Mouse (Mus musculus): ENCODE measurements around the gene Prickle2. TPM values are rescaled to one million over a fixed set of nuclear protein-coding genes. Genes with fewer than 3 reads are reported as not detected.

The Prickle2 gene
- 0.05 TPM in 1 of 2 replicates, not detected in the other for total RNA-seq (2017)

GRCm38 (mm10) chr6:92706145-92706466 lies at the start of gene Prickle2:
Prickle2 (minus strand) TSS chr6:92706155.
- ATAC-seq (replicated peaks in 1 of 2; ENCODE audit: insufficient read depth in 1 of 2, low FRiP score in 2 of 2, low TSS enrichment in 1 of 2, low read depth in 1 of 2, poor library complexity in 2 of 2, severe bottlenecking in 2 of 2), result peak; percentile 76 to 87

- no peak for ATAC-seq (replicated peaks in 1 of 2; ENCODE audit: insufficient read depth in 1 of 2, low FRiP score in 2 of 2, low TSS enrichment in 1 of 2, low read depth in 1 of 2, poor library complexity in 2 of 2, severe bottlenecking in 2 of 2)
Measured at GRCm38 (mm10) chr6:92752737-92753136, 46.8 kb upstream of the Prickle2 start.

GRCm38 (mm10) chr6:92749420-92749819 lies 43.5 kb upstream of the Prickle2 start:
- no peak for ATAC-seq (replicated peaks in 1 of 2; ENCODE audit: insufficient read depth in 1 of 2, low FRiP score in 2 of 2, low TSS enrichment in 1 of 2, low read depth in 1 of 2, poor library complexity in 2 of 2, severe bottlenecking in 2 of 2)

- 0 out of 4 replicates have a peak, but pooled peaks of 1 of the 2 experiments have one; percentile 46 for ATAC-seq (replicated peaks in 1 of 2; ENCODE audit: insufficient read depth in 1 of 2, low FRiP score in 2 of 2, low TSS enrichment in 1 of 2, low read depth in 1 of 2, poor library complexity in 2 of 2, severe bottlenecking in 2 of 2)
Measured at GRCm38 (mm10) chr6:92743605-92744004, 37.6 kb upstream of the Prickle2 start.

- no peak for ATAC-seq (replicated peaks in 1 of 2; ENCODE audit: insufficient read depth in 1 of 2, low FRiP score in 2 of 2, low TSS enrichment in 1 of 2, low read depth in 1 of 2, poor library complexity in 2 of 2, severe bottlenecking in 2 of 2)
Measured at GRCm38 (mm10) chr6:92737116-92737515, 31.2 kb upstream of the Prickle2 start.

GRCm38 (mm10) chr6:92733651-92734050 lies 27.7 kb upstream of the Prickle2 start:
- ATAC-seq (replicated peaks in 1 of 2; ENCODE audit: insufficient read depth in 1 of 2, low FRiP score in 2 of 2, low TSS enrichment in 1 of 2, low read depth in 1 of 2, poor library complexity in 2 of 2, severe bottlenecking in 2 of 2), result no peak

- ATAC-seq (replicated peaks in 1 of 2; ENCODE audit: insufficient read depth in 1 of 2, low FRiP score in 2 of 2, low TSS enrichment in 1 of 2, low read depth in 1 of 2, poor library complexity in 2 of 2, severe bottlenecking in 2 of 2), result no peak
Measured at GRCm38 (mm10) chr6:92728514-92728913, 22.6 kb upstream of the Prickle2 start.

- peak; percentile 73 to 76; a peak in 3 of 4 replicates for ATAC-seq (replicated peaks in 1 of 2; ENCODE audit: insufficient read depth in 1 of 2, low FRiP score in 2 of 2, low TSS enrichment in 1 of 2, low read depth in 1 of 2, poor library complexity in 2 of 2, severe bottlenecking in 2 of 2)
Measured at GRCm38 (mm10) chr6:92728084-92728483, 22.1 kb upstream of the Prickle2 start.

- no peak for ATAC-seq (replicated peaks in 1 of 2; ENCODE audit: insufficient read depth in 1 of 2, low FRiP score in 2 of 2, low TSS enrichment in 1 of 2, low read depth in 1 of 2, poor library complexity in 2 of 2, severe bottlenecking in 2 of 2)
Measured at GRCm38 (mm10) chr6:92727351-92727986, 21.5 kb upstream of the Prickle2 start.

GRCm38 (mm10) chr6:92726121-92726520 lies 20.2 kb upstream of the Prickle2 start:
- no peak for ATAC-seq (replicated peaks in 1 of 2; ENCODE audit: insufficient read depth in 1 of 2, low FRiP score in 2 of 2, low TSS enrichment in 1 of 2, low read depth in 1 of 2, poor library complexity in 2 of 2, severe bottlenecking in 2 of 2)

- no peak for ATAC-seq (replicated peaks in 1 of 2; ENCODE audit: insufficient read depth in 1 of 2, low FRiP score in 2 of 2, low TSS enrichment in 1 of 2, low read depth in 1 of 2, poor library complexity in 2 of 2, severe bottlenecking in 2 of 2)
Measured at GRCm38 (mm10) chr6:92724394-92724793, 18.4 kb upstream of the Prickle2 start.

- no peak for ATAC-seq (replicated peaks in 1 of 2; ENCODE audit: insufficient read depth in 1 of 2, low FRiP score in 2 of 2, low TSS enrichment in 1 of 2, low read depth in 1 of 2, poor library complexity in 2 of 2, severe bottlenecking in 2 of 2)
Measured at GRCm38 (mm10) chr6:92715806-92716205, 9.9 kb upstream of the Prickle2 start.

- ATAC-seq (replicated peaks in 1 of 2; ENCODE audit: insufficient read depth in 1 of 2, low FRiP score in 2 of 2, low TSS enrichment in 1 of 2, low read depth in 1 of 2, poor library complexity in 2 of 2, severe bottlenecking in 2 of 2), result no peak
Measured at GRCm38 (mm10) chr6:92714748-92715147, 8.8 kb upstream of the Prickle2 start.

GRCm38 (mm10) chr6:92708137-92708536 lies 2.2 kb upstream of the Prickle2 start:
- no peak for ATAC-seq (replicated peaks in 1 of 2; ENCODE audit: insufficient read depth in 1 of 2, low FRiP score in 2 of 2, low TSS enrichment in 1 of 2, low read depth in 1 of 2, poor library complexity in 2 of 2, severe bottlenecking in 2 of 2)

GRCm38 (mm10) chr6:92705353-92706144 lies 406 bp downstream of the Prickle2 start:
- ATAC-seq (replicated peaks in 1 of 2; ENCODE audit: insufficient read depth in 1 of 2, low FRiP score in 2 of 2, low TSS enrichment in 1 of 2, low read depth in 1 of 2, poor library complexity in 2 of 2, severe bottlenecking in 2 of 2), result no peak

GRCm38 (mm10) chr6:92704810-92705209 lies 1.1 kb downstream of the Prickle2 start:
- ATAC-seq (replicated peaks in 1 of 2; ENCODE audit: insufficient read depth in 1 of 2, low FRiP score in 2 of 2, low TSS enrichment in 1 of 2, low read depth in 1 of 2, poor library complexity in 2 of 2, severe bottlenecking in 2 of 2), result 0 out of 4 replicates have a peak, but pooled peaks of 1 of the 2 experiments have one; percentile 26

- ATAC-seq (replicated peaks in 1 of 2; ENCODE audit: insufficient read depth in 1 of 2, low FRiP score in 2 of 2, low TSS enrichment in 1 of 2, low read depth in 1 of 2, poor library complexity in 2 of 2, severe bottlenecking in 2 of 2), result no peak
Measured at GRCm38 (mm10) chr6:92699491-92700209, 6.3 kb downstream of the Prickle2 start.

GRCm38 (mm10) chr6:92697807-92698206 lies 8.1 kb downstream of the Prickle2 start:
- ATAC-seq (replicated peaks in 1 of 2; ENCODE audit: insufficient read depth in 1 of 2, low FRiP score in 2 of 2, low TSS enrichment in 1 of 2, low read depth in 1 of 2, poor library complexity in 2 of 2, severe bottlenecking in 2 of 2), result no peak
